Mouse (Mus musculus): ENCODE results near the gene Ripply1. TPM values are rescaled to one million over a fixed set of nuclear protein-coding genes. Genes with fewer than 3 reads are reported as not detected.
"Not testable (repeated sequence)": the region's sequence is repeated elsewhere in the genome, so short reads cannot be mapped to it uniquely, and the experiment has no call there.

Ripply1 gene
- total RNA-seq, 2 experiments from 2014 or later: not detected

DNA sequence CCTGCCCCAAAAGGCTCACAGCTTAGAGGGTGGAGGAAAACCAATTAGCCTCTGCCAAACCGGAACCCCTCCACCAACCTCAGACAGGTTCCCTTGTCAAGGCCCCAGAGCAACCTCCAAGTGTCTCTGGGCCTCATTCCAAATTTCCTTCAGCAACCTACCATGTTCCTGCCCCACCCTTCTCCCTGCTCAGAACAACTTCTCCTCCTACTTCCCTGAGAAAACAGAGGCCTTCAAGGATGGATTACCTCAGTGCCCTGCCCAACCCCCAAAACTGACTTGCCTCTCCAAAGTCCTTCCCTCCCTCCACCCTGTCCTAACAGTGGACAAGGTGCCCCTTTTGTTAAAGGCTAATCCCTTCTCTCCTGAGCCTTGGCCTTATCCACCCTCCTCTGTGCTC, 3.6 kb upstream of the Ripply1 start:
- no peak for ATAC-seq (replicated peaks; ENCODE audit: low FRiP score, low TSS enrichment, poor library complexity, severe bottlenecking)

GRCm38 (mm10) chrX:139783045-139783422, 881 bp upstream of the Ripply1 start:
- no peak for ATAC-seq (replicated peaks; ENCODE audit: low FRiP score, low TSS enrichment, poor library complexity, severe bottlenecking)

DNA sequence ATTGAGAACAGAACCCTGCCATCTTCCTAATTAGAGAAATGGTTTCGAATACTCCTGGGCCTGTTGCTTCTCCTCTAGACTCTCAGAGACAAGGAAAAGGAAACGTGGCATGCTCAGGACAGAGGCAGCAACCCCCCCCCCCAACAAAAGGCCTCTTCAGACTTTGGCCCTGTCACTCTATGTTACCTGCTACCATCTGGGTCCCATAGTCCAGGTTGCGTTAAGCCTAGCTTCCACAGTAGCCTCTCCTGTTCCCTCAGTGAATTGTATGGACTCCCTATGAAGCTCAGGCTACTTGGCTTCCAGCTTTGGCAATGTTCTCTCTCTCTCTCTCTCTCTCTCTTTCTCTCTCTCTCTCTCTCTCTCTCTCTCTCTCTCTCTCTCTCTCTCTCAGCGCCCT, 590 bp downstream of the Ripply1 start:
- ATAC-seq (replicated peaks; ENCODE audit: low FRiP score, low TSS enrichment, poor library complexity, severe bottlenecking): no peak

GRCm38 (mm10) chrX:139780988-139781387, 1.2 kb downstream of the Ripply1 start:
- ATAC-seq (replicated peaks; ENCODE audit: low FRiP score, low TSS enrichment, poor library complexity, severe bottlenecking): peak; percentile 88

- no peak for ATAC-seq (replicated peaks; ENCODE audit: low FRiP score, low TSS enrichment, poor library complexity, severe bottlenecking)
Measured at GRCm38 (mm10) chrX:139779401-139779800, 2.8 kb downstream of the Ripply1 start.

- ATAC-seq (replicated peaks; ENCODE audit: low FRiP score, low TSS enrichment, poor library complexity, severe bottlenecking): no peak
Measured at GRCm38 (mm10) chrX:139778886-139779285, 3.3 kb downstream of the Ripply1 start.

GRCm38 (mm10) chrX:139777357-139777756, 4.8 kb downstream of the Ripply1 start:
- no peak for ATAC-seq (replicated peaks; ENCODE audit: low FRiP score, low TSS enrichment, poor library complexity, severe bottlenecking)

GRCm38 (mm10) chrX:139775084-139775612, 7.0 kb downstream of the Ripply1 start:
- ATAC-seq (replicated peaks; ENCODE audit: low FRiP score, low TSS enrichment, poor library complexity, severe bottlenecking): peak; percentile 36; the same call in 1 of the 2 replicates

DNA sequence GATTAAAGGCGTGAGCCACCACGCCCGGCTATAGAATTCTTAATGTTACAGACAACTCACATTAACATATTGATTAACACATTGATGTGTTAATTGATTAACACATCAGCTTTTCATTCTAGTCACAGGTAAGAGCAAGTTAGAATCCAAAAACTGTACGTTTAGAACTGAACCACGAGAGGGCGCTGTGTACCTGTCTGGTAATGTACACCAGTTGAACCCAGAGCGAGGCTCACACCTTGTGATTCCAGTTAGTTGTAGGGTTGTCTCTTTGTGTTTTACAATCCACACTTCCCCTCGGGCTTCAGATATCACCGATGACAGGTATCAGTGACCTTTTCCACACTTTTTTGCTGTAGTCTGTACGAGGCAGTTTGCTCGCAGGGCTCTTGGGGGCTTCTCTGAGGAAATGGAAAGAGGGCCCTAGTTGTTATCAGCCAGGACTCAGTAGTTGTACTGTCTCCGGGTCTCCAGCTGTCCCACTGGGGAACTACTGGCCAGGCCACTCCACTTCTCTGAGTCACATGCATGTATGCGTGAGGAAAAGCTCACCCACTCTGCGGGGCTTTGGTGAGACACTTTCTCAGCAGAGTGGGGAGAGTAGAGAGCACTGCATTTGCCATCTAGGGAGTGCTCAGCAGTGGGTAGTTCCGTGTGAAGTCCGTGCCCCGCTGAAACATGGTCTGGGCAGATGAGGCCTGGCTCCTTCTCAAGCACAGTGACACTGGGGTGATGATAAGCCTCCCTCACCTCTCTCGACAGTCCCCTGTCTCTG, 7.7 kb downstream of the Ripply1 start:
- ATAC-seq (replicated peaks; ENCODE audit: low FRiP score, low TSS enrichment, poor library complexity, severe bottlenecking): peak; percentile 83

DNA sequence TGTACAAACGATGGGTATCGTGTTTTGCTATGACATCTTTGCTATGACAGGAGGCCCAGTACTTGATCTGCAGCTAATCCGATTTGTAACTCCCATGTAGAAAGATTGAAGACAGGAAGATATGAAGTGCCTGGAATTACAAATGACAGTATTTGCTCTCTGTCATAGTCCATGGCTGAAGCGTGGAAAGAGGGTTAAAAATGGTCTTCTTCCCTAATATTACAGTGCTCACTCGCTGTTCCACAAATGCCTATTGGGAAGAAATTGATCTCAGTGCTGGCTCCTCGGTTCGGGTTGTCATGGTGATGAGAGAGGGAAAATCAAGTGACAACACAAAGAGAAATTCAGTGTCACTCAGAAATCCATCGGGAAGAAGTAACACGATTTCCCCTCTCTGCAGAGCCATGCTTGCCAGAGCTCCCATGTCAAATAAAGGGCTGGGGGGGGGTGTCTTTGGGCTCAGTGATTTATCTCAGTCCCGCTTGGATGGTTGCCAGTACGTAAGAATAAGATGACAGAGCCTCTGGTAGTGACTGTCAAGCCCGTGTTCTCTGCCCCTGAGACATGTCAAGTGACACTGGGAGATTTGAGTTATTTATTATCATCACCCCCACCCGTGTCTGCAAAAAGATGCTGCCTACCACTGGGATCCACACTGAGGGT, 12.0 kb downstream of the Ripply1 start:
- no peak for ATAC-seq (replicated peaks; ENCODE audit: low FRiP score, low TSS enrichment, poor library complexity, severe bottlenecking)

DNA sequence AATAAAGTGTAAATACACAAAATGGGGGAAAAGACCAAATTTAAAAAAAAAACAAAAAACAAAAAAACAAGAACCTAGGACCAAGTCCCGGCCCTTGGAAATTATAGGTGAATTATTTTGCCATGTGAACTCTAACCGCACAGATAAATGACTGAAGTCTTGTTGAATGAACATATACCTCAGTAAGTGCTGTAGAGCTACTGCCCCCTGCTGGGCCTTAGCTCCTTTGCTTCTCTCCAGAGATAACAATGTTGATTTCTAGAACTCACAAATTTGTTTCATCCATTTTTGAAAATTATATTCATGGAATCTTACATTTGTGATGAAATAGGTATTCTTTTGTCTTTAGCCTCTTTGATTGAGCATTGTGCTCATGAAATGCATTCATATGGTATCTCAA, 19.6 kb downstream of the Ripply1 start:
- peak; percentile 79; the same call in 1 of the 2 replicates for ATAC-seq (replicated peaks; ENCODE audit: low FRiP score, low TSS enrichment, poor library complexity, severe bottlenecking)

- not testable (repeated sequence) for ATAC-seq (replicated peaks; ENCODE audit: low FRiP score, low TSS enrichment, poor library complexity, severe bottlenecking)
Measured at GRCm38 (mm10) chrX:139758634-139759033, 23.5 kb downstream of the Ripply1 start.

GRCm38 (mm10) chrX:139751855-139752254, 30.3 kb downstream of the Ripply1 start:
- ATAC-seq (replicated peaks; ENCODE audit: low FRiP score, low TSS enrichment, poor library complexity, severe bottlenecking): peak; percentile 73; the same call in 1 of the 2 replicates

GRCm38 (mm10) chrX:139737066-139737465, 45.1 kb downstream of the Ripply1 start:
- no peak for ATAC-seq (replicated peaks; ENCODE audit: low FRiP score, low TSS enrichment, poor library complexity, severe bottlenecking)

- no peak for ATAC-seq (replicated peaks; ENCODE audit: low FRiP score, low TSS enrichment, poor library complexity, severe bottlenecking)
Measured at GRCm38 (mm10) chrX:139730541-139730940, 51.6 kb downstream of the Ripply1 start.

Other genes with a start within 250 kb of the Ripply1 start
- gene Rnf128, start 219.0 kb downstream of the Ripply1 start, total RNA-seq (2014; fragmentation: Nextera tagmentation): 1.5 and 3.8 TPM in 2 replicates
- 1.7 and 2.9 TPM in 2 replicates for gene Rnf128, start 219.0 kb downstream of the Ripply1 start, total RNA-seq (2017)
- 6.4 and 7.6 TPM in 2 replicates for gene Tbc1d8b, start 97.4 kb downstream of the Ripply1 start, total RNA-seq (2014; fragmentation: Nextera tagmentation)
- 6.9 and 9.6 TPM in 2 replicates for gene Tbc1d8b, start 97.4 kb downstream of the Ripply1 start, total RNA-seq (2017)
- not detected in 2 replicates for gene Gm15013, start 67.9 kb downstream of the Ripply1 start, total RNA-seq (2014; fragmentation: Nextera tagmentation)
- gene Gm15013, start 67.9 kb downstream of the Ripply1 start, total RNA-seq (2017): 0.50 TPM in 1 of 2 replicates, not detected in the other
- gene Cldn2, start 18.5 kb upstream of the Ripply1 start, total RNA-seq (2014; fragmentation: Nextera tagmentation): not detected in 2 replicates
- not detected in 2 replicates for gene Cldn2, start 18.5 kb upstream of the Ripply1 start, total RNA-seq (2017)
- 0.28 and 0.30 TPM in 2 replicates for gene Morc4, start 89.3 kb upstream of the Ripply1 start, total RNA-seq (2014; fragmentation: Nextera tagmentation)
- gene Morc4, start 89.3 kb upstream of the Ripply1 start, total RNA-seq (2017): 2.4 TPM in 1 of 2 replicates, not detected in the other
- gene Rbm41, start 216.2 kb upstream of the Ripply1 start, total RNA-seq (2014; fragmentation: Nextera tagmentation): 10.4 and 15.1 TPM in 2 replicates
- gene Rbm41, start 216.2 kb upstream of the Ripply1 start, total RNA-seq (2017): 10.6 and 12.1 TPM in 2 replicates